In genomic region chr5:143586386-143586785, GRCm38 (mm10) we compare ENCODE assay signal across 20 mouse cellular contexts. TPM values are rescaled to one million over a fixed set of nuclear protein-coding genes. Genes with fewer than 3 reads are reported as not detected.
DNase-seq lines count a peak whose midpoint lies in the region; ATAC-seq and TF ChIP-seq lines count a peak whose summit lies in the region.
"Had no signal": no experiment of that assay in that cellular context is flagged by ENCODE, and none has a peak within 500 bp of the region (broad histone marks: within the 10 kb centered on the region; RNA-seq: fewer than 3 reads in every experiment).

No protein-coding gene starts in this region.

- DNase-seq in kidney, postnatal 0 days (ENCODE audit: low spot score): peak; percentile 80
- peak; percentile 69 to 80 for DNase-seq in kidney, postnatal 4 days
- DNase-seq in lung, postnatal 10 days: peak; percentile 64
- peak; percentile 74 for DNase-seq in lung, postnatal 36 days
- DNase-seq in thymus, postnatal 10 days (ENCODE audit: low spot score in 2 of 2): no peak
- no peak for DNase-seq in limb, embryonic 10.5 days (ENCODE audit: low spot score)
- DNase-seq: adrenal gland, adult 8-10 months; cerebellum, adult 11-12 months; cerebellum, adult 9-10 months; cerebellum, postnatal 25 days; gastrocnemius, postnatal 10 days; heart, adult 2 months had no signal

- H3K4me1 ChIP-seq in kidney, postnatal 0 days (replicated peaks; ENCODE audit: insufficient read depth, low read length): 0 out of 2 replicates have a peak, but pooled peaks cover 6% of the 10 kb centered on the region
- peaks cover 12% of the 10 kb centered on the region for H3K4me1 ChIP-seq in kidney, embryonic 15.5 days
- peaks cover 11% of the 10 kb centered on the region; the same call in 1 of the 2 replicates for H3K4me1 ChIP-seq in kidney, embryonic 16.5 days (ENCODE audit: insufficient read depth, low read length)
- peaks cover 8% of the 10 kb centered on the region for H3K4me1 ChIP-seq in limb, embryonic 10.5 days

- H3K27me3 ChIP-seq in kidney, postnatal 0 days (ENCODE audit: insufficient read depth, low read length): no peaks in the 10 kb centered on the region
- H3K27me3 ChIP-seq in kidney, embryonic 15.5 days: no peaks in the 10 kb centered on the region
- H3K27me3 ChIP-seq in kidney, embryonic 16.5 days (ENCODE audit: insufficient read depth, low read length): no peaks in the 10 kb centered on the region
- no peaks in the 10 kb centered on the region for H3K27me3 ChIP-seq in limb, embryonic 10.5 days (ENCODE audit: low read depth, poor library complexity, severe bottlenecking)
- H3K27me3 ChIP-seq: embryonic facial prominence, embryonic 12.5 days; forebrain, embryonic 15.5 days; heart, embryonic 12.5 days had no signal

- no peak for ATAC-seq in kidney, postnatal 0 days (replicated peaks; ENCODE audit: low FRiP score, low read depth)
- ATAC-seq in kidney, embryonic 15.5 days (replicated peaks; ENCODE audit: low FRiP score): no peak
- no peak for ATAC-seq in kidney, embryonic 16.5 days (ENCODE audit: low FRiP score, low TSS enrichment)
- ATAC-seq: CD4-positive, CD25-positive, alpha-beta regulatory T cell, adult 4 months; forebrain, embryonic 15.5 days had no signal

- H3K9me3 ChIP-seq in kidney, postnatal 0 days (replicated peaks; ENCODE audit: low read length): no peaks in the 10 kb centered on the region
- H3K9me3 ChIP-seq in kidney, embryonic 15.5 days (replicated peaks): no peaks in the 10 kb centered on the region
- H3K9me3 ChIP-seq in kidney, embryonic 16.5 days (ENCODE audit: low read length): no peaks in the 10 kb centered on the region
- no peaks in the 10 kb centered on the region for H3K9me3 ChIP-seq in limb, embryonic 10.5 days (replicated peaks)
- H3K9me3 ChIP-seq: embryonic facial prominence, embryonic 12.5 days; forebrain, embryonic 15.5 days had no signal

- 66% methylated on average over 8 of the region's 8 CpGs for WGBS in kidney, postnatal 0 days
- WGBS in kidney, embryonic 15.5 days: 70% methylated on average over 8 of the region's 8 CpGs
- 71% methylated on average over 8 of the region's 8 CpGs for WGBS in kidney, embryonic 16.5 days
- 94% methylated on average over 8 of the region's 8 CpGs for WGBS in limb, embryonic 10.5 days

- H3K27ac ChIP-seq in kidney, postnatal 0 days: no peak overlapping the region
- H3K27ac ChIP-seq in kidney, embryonic 15.5 days: no peak overlapping the region
- H3K27ac ChIP-seq in kidney, embryonic 16.5 days (ENCODE audit: low read length): no peak overlapping the region
- H3K27ac ChIP-seq in limb, embryonic 10.5 days: no peak overlapping the region
- H3K27ac ChIP-seq: embryonic facial prominence, embryonic 12.5 days; forebrain, embryonic 15.5 days; heart, adult 2 months; hindbrain, embryonic 10.5 days had no signal

- H3K9ac ChIP-seq in kidney, postnatal 0 days (ENCODE audit: low read depth, low read length): no peak overlapping the region
- no peak overlapping the region for H3K9ac ChIP-seq in kidney, embryonic 15.5 days
- H3K9ac ChIP-seq in kidney, embryonic 16.5 days (replicated peaks; ENCODE audit: low read length): no peak overlapping the region
- H3K9ac ChIP-seq: embryonic facial prominence, embryonic 12.5 days; forebrain, embryonic 15.5 days; heart, embryonic 12.5 days had no signal

- H3K4me3 ChIP-seq in kidney, postnatal 0 days (replicated peaks; ENCODE audit: low read depth, low read length): no peak overlapping the region
- H3K4me3 ChIP-seq in kidney, embryonic 15.5 days (replicated peaks): no peak overlapping the region
- no peak overlapping the region for H3K4me3 ChIP-seq in kidney, embryonic 16.5 days (ENCODE audit: low read length)
- H3K4me3 ChIP-seq in limb, embryonic 10.5 days: no peak overlapping the region
- H3K4me3 ChIP-seq: embryonic facial prominence, embryonic 12.5 days; forebrain, embryonic 15.5 days; heart, adult 2 months; heart, embryonic 12.5 days; hindbrain, embryonic 10.5 days had no signal

- H3K4me2 ChIP-seq in kidney, postnatal 0 days (ENCODE audit: low read length): no peak overlapping the region
- no peak overlapping the region for H3K4me2 ChIP-seq in kidney, embryonic 15.5 days
- no peak overlapping the region for H3K4me2 ChIP-seq in kidney, embryonic 16.5 days (replicated peaks; ENCODE audit: low read depth, low read length)
- H3K4me2 ChIP-seq: embryonic facial prominence, embryonic 12.5 days; forebrain, embryonic 15.5 days; heart, embryonic 12.5 days had no signal

- no peak for TF ChIP-seq CTCF in kidney, postnatal 0 days (IDR thresholded peaks at IDR 0.05; ENCODE audit: low read depth)

- H3K36me3 ChIP-seq in kidney, postnatal 0 days (ENCODE audit: insufficient read depth, low read length): no peaks in the 10 kb centered on the region
- no peaks in the 10 kb centered on the region for H3K36me3 ChIP-seq in kidney, embryonic 15.5 days
- H3K36me3 ChIP-seq in kidney, embryonic 16.5 days (ENCODE audit: insufficient read depth, low read length): no peaks in the 10 kb centered on the region
- no peaks in the 10 kb centered on the region for H3K36me3 ChIP-seq in limb, embryonic 10.5 days
- H3K36me3 ChIP-seq: embryonic facial prominence, embryonic 12.5 days; forebrain, embryonic 15.5 days; G1E; hindbrain, embryonic 10.5 days had no signal

RNA-seq across cellular contexts. Expression of gene Cyth3, which starts 35.9 kb away (rescaled TPM):
- 74.3 and 76.7 TPM in 2 replicates for polyA plus RNA-seq in kidney, postnatal 0 days (2015; fragmentation: Nextera tagmentation; extraction: Ambion mirVana)
- 66.0 and 71.5 TPM in 2 replicates for polyA plus RNA-seq in kidney, embryonic 15.5 days (2015; fragmentation: Nextera tagmentation; extraction: Ambion mirVana)
- 79.2 and 81.3 TPM in 2 replicates for polyA plus RNA-seq in kidney, embryonic 16.5 days (2015; fragmentation: Nextera tagmentation; extraction: Ambion mirVana)
- 47.5 and 59.2 TPM in 2 replicates for polyA plus RNA-seq in limb, embryonic 10.5 days (2016; fragmentation: Nextera tagmentation; extraction: Ambion mirVana)

RNA-seq across cellular contexts. Expression of gene Rac1, which starts 58.5 kb away (rescaled TPM):
- 453 and 458 TPM in 2 replicates for polyA plus RNA-seq in kidney, postnatal 0 days (2015; fragmentation: Nextera tagmentation; extraction: Ambion mirVana)
- polyA plus RNA-seq in kidney, embryonic 15.5 days (2015; fragmentation: Nextera tagmentation; extraction: Ambion mirVana): 459 and 494 TPM in 2 replicates
- polyA plus RNA-seq in kidney, embryonic 16.5 days (2015; fragmentation: Nextera tagmentation; extraction: Ambion mirVana): 300 and 435 TPM in 2 replicates
- polyA plus RNA-seq in limb, embryonic 10.5 days (2016; fragmentation: Nextera tagmentation; extraction: Ambion mirVana): 451 and 473 TPM in 2 replicates

Comparison
In these comparisons a context has a peak if more than half of its experiments do, and no peak if none do; other contexts are left out.
1. DNase-seq: peak in kidney, postnatal 0 days (single experiment), kidney, postnatal 4 days (2 of 2), lung, postnatal 10 days (single experiment) and lung, postnatal 36 days (single experiment); none in thymus, postnatal 10 days (0 of 2) and limb, embryonic 10.5 days (single experiment).